Mouse (Mus musculus) left cerebral cortex, postnatal 4 days (tissue): ENCODE results near the gene Frrs1. TPM values are rescaled to one million over a fixed set of nuclear protein-coding genes. Genes with fewer than 3 reads are reported as not detected.

ENCODE experiments used
- DNase-seq: peaks from one replicate; pipeline ENCODE4 v3.0.0-alpha.2; 2022
- intact Hi-C: fragments of 180-260 bp; cut with DNase I; formaldehyde crosslinking; loops from one replicate; pipeline ENCODE4 v1.15.1; 2025
- total RNA-seq, 2 experiments: library from RNA; stranded (reverse); gene quantifications; 2 replicates each; pipeline ENCODE4 v1.2.3; 2021

The Frrs1 gene
- total RNA-seq, 2 experiments from 2014 or later, result 1.2 to 3.0 TPM

GRCm38 (mm10) chr3:116904158-116904557 is 44.9 kb downstream of the Frrs1 start:
- DNase-seq, result peak; percentile 73
- intact Hi-C loops, result loop anchor here (2.0 to 10.0 kb wide), 4 partner anchors 61 to 1521 kb away; partner anchors contain the start of genes 4930455H04Rik and Palmd

DNA sequence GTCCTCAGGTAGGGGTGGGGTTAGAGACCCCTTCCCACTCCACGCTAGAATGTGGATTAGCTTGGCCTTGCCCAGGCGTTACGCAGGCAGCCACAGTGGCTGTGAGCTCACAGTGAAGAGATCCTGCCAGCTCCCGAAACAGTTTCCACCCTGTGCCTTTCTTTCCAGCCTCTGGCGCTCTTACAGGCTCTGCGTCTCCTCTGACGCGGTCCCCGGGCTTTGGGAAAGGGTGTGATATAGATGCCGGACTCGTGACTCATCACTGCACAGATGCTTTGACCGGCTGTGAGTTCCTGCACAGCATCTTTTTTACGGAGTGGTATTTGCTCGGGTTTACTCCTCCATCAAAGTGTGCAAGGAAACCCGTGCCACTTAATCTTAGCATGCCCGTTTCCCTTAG is 46.6 kb downstream of the Frrs1 start:
- DNase-seq, result no peak
- intact Hi-C loops, result loop anchor here (2.0 to 10.0 kb wide), 4 partner anchors 59 to 1519 kb away; partner anchors contain the start of genes 4930455H04Rik and Palmd

- peak; percentile 13 for DNase-seq
- intact Hi-C loops, result loop anchor here (10.0 kb wide), 3 partner anchors 58 to 1518 kb away; partner anchors contain the start of genes 4930455H04Rik and Palmd
Measured at GRCm38 (mm10) chr3:116906596-116906995, 47.3 kb downstream of the Frrs1 start.

- DNase-seq, result no peak
- intact Hi-C loops, result no loop called here
Measured at GRCm38 (mm10) chr3:116914374-116914773, 55.1 kb downstream of the Frrs1 start.

GRCm38 (mm10) chr3:116914931-116915330 is 55.7 kb downstream of the Frrs1 start:
- no peak for DNase-seq
- intact Hi-C loops, result no loop called here

- no peak for DNase-seq
- intact Hi-C loops, result no loop called here
Measured at GRCm38 (mm10) chr3:116917016-116917415, 57.8 kb downstream of the Frrs1 start.

GRCm38 (mm10) chr3:116921535-116921934 is 62.3 kb downstream of the Frrs1 start:
- intact Hi-C loops, result no loop called here
- DNase-seq, result no peak

DNA sequence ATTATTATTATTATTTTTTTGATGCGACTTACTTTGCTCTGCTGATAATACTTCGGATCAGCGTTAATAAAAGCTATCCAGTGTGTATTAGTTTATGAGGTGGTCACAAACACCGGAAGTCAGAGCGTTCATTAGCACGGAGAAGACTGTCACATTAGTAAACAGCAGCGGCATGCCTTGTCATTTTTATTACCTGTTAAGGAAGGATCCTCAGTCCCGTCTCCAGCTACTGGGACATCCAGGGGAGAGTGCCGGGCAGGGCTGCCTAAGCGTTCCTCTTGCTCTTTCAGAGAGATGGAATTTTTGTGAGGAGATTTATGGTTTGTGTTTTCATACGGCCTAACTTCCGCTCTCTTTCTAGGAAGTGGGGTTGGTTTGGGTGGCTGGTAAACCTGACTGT is 63.8 kb downstream of the Frrs1 start:
- no peak for DNase-seq
- intact Hi-C loops, result no loop called here

GRCm38 (mm10) chr3:116928994-116929393 is 69.7 kb downstream of the Frrs1 start:
- intact Hi-C loops, result no loop called here
- peak; percentile 62 for DNase-seq

GRCm38 (mm10) chr3:116933158-116933557 is 73.9 kb downstream of the Frrs1 start:
- intact Hi-C loops, result no loop called here
- no peak for DNase-seq

GRCm38 (mm10) chr3:116936934-116937691 is 77.8 kb downstream of the Frrs1 start:
- DNase-seq, result no peak
- intact Hi-C loops, result no loop called here

DNA sequence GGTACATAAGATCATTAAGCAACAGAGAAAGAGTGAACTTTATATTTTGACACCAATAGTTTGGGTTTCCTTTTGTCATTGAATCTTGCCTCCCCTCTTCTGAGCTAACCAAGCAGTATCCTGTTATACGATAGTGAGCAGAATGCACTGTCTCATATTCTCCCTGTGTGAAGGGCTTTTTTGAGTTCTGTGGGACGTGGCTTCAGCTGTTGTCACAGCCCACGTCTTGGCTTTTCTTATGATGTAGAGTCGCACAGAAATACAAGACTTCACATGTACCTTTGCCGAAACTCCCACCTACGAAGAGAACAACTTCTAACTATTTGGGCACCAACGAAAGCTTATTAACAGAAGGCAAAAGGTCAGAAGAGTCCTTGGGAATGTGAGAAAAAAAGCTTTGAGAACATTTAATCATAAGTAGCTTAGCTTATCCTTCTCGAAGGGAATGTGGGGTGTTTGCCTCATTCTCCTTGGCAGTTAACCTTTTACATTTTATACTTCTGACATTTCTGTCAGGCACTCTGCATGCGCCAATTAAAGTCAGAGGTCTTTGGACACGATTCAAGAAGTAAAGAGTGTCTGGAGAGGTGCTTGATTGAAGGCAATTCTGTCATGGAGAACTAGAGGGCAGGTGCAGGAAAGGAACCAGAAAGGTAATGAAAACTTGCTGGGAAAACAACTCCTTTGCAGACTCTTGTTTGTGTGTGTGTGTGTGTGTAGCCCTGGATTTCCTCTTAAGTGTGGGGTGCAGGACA is 81.7 kb downstream of the Frrs1 start:
- no peak for DNase-seq
- intact Hi-C loops, result no loop called here

- intact Hi-C loops, result no loop called here
- no peak for DNase-seq
Measured at GRCm38 (mm10) chr3:116941559-116942117, 82.4 kb downstream of the Frrs1 start.

- intact Hi-C loops, result no loop called here
- no peak for DNase-seq
Measured at GRCm38 (mm10) chr3:116942751-116943150, 83.5 kb downstream of the Frrs1 start.

- DNase-seq, result peak; percentile 24
- intact Hi-C loops, result no loop called here
Measured at GRCm38 (mm10) chr3:116943422-116943821, 84.2 kb downstream of the Frrs1 start.

- intact Hi-C loops, result no loop called here
- DNase-seq, result no peak
Measured at GRCm38 (mm10) chr3:116946476-116946875, 87.2 kb downstream of the Frrs1 start.

DNA sequence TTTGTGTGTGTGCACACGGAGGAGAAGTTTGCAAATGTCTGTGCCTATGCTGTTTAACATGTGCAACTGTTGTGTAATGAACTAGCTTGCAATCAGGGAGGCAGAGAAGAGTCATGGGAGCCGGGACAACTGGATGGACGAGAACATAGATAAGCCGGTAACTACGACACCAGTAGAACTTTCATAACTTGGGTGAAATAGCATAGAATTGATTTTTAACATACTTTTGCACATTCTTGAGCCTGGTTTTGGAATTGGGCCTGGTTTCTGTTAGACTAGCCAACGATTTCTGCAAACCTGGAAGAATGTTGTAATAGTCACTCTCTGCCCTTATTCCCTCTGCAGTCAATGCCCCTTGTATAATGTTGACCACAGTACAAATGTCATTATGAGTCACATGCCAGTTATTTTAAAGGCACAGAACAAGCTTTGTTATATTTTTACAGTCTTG is 91.4 kb downstream of the Frrs1 start:
- intact Hi-C loops, result no loop called here
- DNase-seq, result no peak

GRCm38 (mm10) chr3:116951489-116951888 is 92.2 kb downstream of the Frrs1 start:
- intact Hi-C loops, result no loop called here
- DNase-seq, result no peak

DNA sequence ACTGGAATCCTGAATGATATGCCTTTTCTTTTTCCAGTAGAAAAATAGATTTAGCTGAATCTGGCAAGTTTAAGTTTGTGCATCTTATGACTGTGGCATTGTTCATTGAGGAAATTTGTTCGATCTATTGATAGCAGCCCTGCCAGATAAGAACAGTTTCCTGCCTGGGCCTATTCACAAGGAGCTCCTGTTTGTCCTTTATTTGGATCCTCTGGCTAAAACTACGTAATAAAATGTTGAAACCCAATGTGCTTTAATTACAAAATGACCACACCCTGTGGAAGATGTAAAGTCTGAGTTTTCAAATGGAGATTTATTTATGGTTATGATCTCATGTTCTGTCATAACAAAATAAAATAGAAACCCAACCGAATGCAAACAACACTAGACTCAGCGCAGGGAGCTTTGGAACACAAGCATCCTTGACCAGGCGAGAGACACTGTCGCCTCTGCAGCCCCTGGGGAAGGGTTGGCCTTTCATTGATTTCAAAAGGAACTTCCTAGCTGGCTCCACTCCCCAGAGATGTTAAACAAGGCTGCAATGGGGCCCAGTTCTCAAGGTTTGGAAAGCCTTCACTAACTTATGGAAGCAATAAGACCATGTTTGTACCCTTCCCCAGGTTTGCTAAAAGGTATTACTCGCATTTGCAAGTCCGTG is 93.1 kb downstream of the Frrs1 start:
- intact Hi-C loops, result no loop called here
- DNase-seq, result no peak

DNA sequence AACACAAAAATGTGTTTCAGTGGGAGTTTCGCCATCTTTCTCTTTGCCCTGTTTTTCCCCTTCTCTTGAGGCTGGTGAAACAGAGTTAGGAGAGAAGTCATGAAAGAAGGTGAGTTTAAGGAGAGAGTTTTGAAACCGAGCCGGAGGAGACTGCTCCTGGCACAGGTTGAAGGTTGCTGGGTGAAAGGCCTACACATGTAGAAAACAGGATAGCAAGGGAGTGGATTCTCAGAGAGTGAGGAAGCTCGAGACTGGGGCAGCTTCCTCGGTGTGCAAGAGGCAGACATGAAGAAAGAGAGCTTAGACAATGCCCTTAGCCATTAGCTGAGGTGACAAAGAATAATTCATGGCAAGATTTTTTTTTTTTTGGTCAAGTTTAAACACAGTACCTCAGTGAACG is 94.1 kb downstream of the Frrs1 start:
- no peak for DNase-seq
- intact Hi-C loops, result no loop called here

DNA sequence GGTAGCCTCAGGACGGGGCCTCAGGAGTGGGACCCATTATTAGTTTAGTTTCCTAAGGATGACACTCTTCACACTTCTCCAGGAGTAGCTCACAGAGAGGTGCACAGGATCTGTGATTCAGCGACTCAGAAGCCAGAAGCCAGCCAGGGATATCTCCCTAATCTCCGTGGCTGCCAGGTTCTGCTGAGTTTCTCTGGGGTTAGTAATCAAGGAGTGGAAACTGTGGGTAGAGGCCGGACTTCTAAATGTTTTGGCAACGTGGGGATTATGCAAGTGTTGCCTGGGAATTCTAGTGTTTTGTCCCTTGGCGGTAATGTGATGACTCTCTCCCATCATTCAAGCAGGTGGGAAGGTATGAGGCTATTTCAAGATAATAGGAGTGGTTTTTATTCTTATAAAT is 95.8 kb downstream of the Frrs1 start:
- DNase-seq, result no peak
- intact Hi-C loops, result no loop called here
